Mouse (Mus musculus): ENCODE data around the gene Slc2a9.

DNA sequence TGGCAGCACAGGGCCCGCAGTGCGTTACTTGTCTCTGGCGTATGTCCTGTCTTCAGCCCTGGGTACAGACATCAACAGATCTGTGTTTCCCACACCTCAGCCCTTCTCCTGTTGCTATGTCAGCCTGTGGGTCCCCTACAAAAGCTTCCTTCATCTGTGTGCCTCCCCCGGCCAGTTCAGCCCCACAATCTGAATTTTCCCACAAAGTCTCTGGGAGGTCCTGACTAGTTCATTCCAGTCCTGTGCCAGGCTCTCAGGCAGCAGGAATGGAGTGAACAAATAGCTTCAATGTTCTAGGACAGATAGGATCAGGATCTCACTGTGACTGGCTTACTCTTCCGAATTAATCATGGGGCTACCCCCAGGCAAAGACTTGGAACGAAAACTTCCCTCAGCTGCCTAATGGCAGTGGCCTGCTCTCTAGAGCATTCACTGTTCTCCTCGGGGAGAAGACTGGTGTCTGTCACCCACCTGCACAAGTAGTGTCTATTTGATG, 3.6 kb downstream of the Slc2a9 start:
- no peak for TF ChIP-seq GATA1 (IDR thresholded peaks at IDR 0.05; ENCODE audit: borderline replicate concordance, low read length)
- TF ChIP-seq FLI1 (IDR thresholded peaks at IDR 0.05; ENCODE audit: low read length), result no peak

Data from megakaryocyte, embryonic 14.5 days (primary cell).